Mouse (Mus musculus): Measurements from ENCODE around the gene Ctnnd2. TPM values are rescaled to one million over a fixed set of nuclear protein-coding genes. Genes with fewer than 3 reads are reported as not detected.

The Ctnnd2 gene
- polyA plus RNA-seq, 1 experiment from 2014 or later: 1.3 TPM

DNA sequence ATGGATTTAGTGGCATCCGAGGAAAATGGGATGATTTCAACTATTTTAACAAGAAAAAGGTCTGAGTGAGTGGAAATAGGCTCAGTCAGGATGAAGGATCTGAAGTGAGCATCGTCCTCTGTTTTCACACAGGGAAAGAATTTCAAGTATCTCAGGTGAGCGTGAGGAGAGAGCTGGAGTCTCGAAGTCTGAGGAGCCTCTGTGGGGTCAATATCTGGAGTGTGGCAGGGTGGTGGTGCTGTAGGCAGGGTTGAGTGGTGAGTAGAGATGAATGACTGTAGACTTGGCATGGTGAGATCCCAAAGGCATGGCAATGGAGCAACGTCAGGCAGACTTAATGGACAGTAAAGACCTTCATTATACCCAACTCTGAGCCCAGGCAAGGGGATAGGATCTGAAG, 529.2 kb downstream of the Ctnnd2 start:
- no peak overlapping the region for H3K27ac ChIP-seq (ENCODE audit: low read length)
- H3K36me3 ChIP-seq (ENCODE audit: control insufficient read depth, insufficient read depth, low read length): no peaks in the 10 kb centered on the region
- no peak overlapping the region for H3K9ac ChIP-seq (ENCODE audit: low read depth, low read length)
- H3K4me3 ChIP-seq (ENCODE audit: low read length): no peak overlapping the region
- no peaks in the 10 kb centered on the region for H3K4me1 ChIP-seq (ENCODE audit: control insufficient read depth, insufficient read depth, low read length)
- no peaks in the 10 kb centered on the region for H3K9me3 ChIP-seq (ENCODE audit: control insufficient read depth, low read length)
- no peaks in the 10 kb centered on the region for H3K27me3 ChIP-seq (replicated peaks; ENCODE audit: control insufficient read depth, insufficient read depth, low read length)
- no peak overlapping the region for H3K4me2 ChIP-seq (ENCODE audit: low read depth, low read length)
- WGBS: 83% methylated on average over 5 of the region's 5 CpGs
- ATAC-seq: no peak

GRCm38 (mm10) chr15:30709026-30709753, 536.8 kb downstream of the Ctnnd2 start:
- no peaks in the 10 kb centered on the region for H3K27me3 ChIP-seq (replicated peaks; ENCODE audit: control insufficient read depth, insufficient read depth, low read length)
- H3K27ac ChIP-seq (ENCODE audit: low read length): no peak overlapping the region
- H3K4me2 ChIP-seq (ENCODE audit: low read depth, low read length): no peak overlapping the region
- H3K36me3 ChIP-seq (ENCODE audit: control insufficient read depth, insufficient read depth, low read length): no peaks in the 10 kb centered on the region
- no peaks in the 10 kb centered on the region for H3K4me1 ChIP-seq (ENCODE audit: control insufficient read depth, insufficient read depth, low read length)
- no peaks in the 10 kb centered on the region for H3K9me3 ChIP-seq (ENCODE audit: control insufficient read depth, low read length)
- ATAC-seq: peak; percentile 62
- no peak overlapping the region for H3K4me3 ChIP-seq (ENCODE audit: low read length)
- WGBS: 76% methylated on average over 10 of the region's 10 CpGs
- H3K9ac ChIP-seq (ENCODE audit: low read depth, low read length): no peak overlapping the region

DNA sequence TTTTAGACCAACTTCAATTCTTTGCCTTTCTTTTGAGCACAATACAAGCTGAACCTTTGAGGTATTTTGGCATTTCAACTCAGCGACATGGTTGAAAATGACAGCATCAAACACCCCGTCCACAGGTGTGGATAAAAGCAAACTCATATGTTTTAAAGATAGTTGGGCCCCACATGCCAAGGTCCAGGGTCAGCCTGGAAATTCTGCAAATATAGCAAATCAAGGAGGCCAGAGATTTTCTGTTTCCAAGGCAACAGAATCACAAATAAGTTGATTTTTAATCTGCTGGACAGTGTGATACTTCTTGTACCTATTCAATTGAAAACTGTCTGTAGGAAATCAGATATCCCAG, 537.3 kb downstream of the Ctnnd2 start:
- WGBS: 83% methylated on average over 2 of the region's 2 CpGs
- Histone ChIP-seq H3K4me3 (ENCODE audit: low read length) (no peak overlapping the region), H3K9ac (ENCODE audit: low read depth, low read length) (no peak overlapping the region), H3K27me3 (replicated peaks; ENCODE audit: control insufficient read depth, insufficient read depth, low read length) (no peaks in the 10 kb centered on the region), H3K4me2 (ENCODE audit: low read depth, low read length) (no peak overlapping the region), H3K27ac (ENCODE audit: low read length) (no peak overlapping the region), H3K4me1 (ENCODE audit: control insufficient read depth, insufficient read depth, low read length) (no peaks in the 10 kb centered on the region), H3K9me3 (ENCODE audit: control insufficient read depth, low read length) (no peaks in the 10 kb centered on the region), H3K36me3 (ENCODE audit: control insufficient read depth, insufficient read depth, low read length) (no peaks in the 10 kb centered on the region)
- peak; percentile 40; the same call in 1 of the 2 replicates for ATAC-seq

- Histone ChIP-seq H3K27ac (ENCODE audit: low read length) (no peak overlapping the region), H3K4me1 (ENCODE audit: control insufficient read depth, insufficient read depth, low read length) (no peaks in the 10 kb centered on the region), H3K4me3 (ENCODE audit: low read length) (no peak overlapping the region), H3K27me3 (replicated peaks; ENCODE audit: control insufficient read depth, insufficient read depth, low read length) (no peaks in the 10 kb centered on the region), H3K9ac (ENCODE audit: low read depth, low read length) (no peak overlapping the region), H3K9me3 (ENCODE audit: control insufficient read depth, low read length) (no peaks in the 10 kb centered on the region), H3K36me3 (ENCODE audit: control insufficient read depth, insufficient read depth, low read length) (no peaks in the 10 kb centered on the region), H3K4me2 (ENCODE audit: low read depth, low read length) (no peak overlapping the region)
- 96% methylated on average over 2 of the region's 2 CpGs for WGBS
- ATAC-seq: no peak
Measured at GRCm38 (mm10) chr15:30714823-30715222, 542.4 kb downstream of the Ctnnd2 start.

- no peaks in the 10 kb centered on the region for H3K27me3 ChIP-seq (replicated peaks; ENCODE audit: control insufficient read depth, insufficient read depth, low read length)
- no peak overlapping the region for H3K4me3 ChIP-seq (ENCODE audit: low read length)
- H3K9me3 ChIP-seq (ENCODE audit: control insufficient read depth, low read length): no peaks in the 10 kb centered on the region
- ATAC-seq: no peak
- no peak overlapping the region for H3K27ac ChIP-seq (ENCODE audit: low read length)
- H3K36me3 ChIP-seq (ENCODE audit: control insufficient read depth, insufficient read depth, low read length): no peaks in the 10 kb centered on the region
- WGBS: 81% methylated on average over 3 of the region's 3 CpGs
- H3K4me1 ChIP-seq (ENCODE audit: control insufficient read depth, insufficient read depth, low read length): no peaks in the 10 kb centered on the region
- H3K9ac ChIP-seq (ENCODE audit: low read depth, low read length): no peak overlapping the region
- H3K4me2 ChIP-seq (ENCODE audit: low read depth, low read length): no peak overlapping the region
Measured at GRCm38 (mm10) chr15:30718811-30719210, 546.4 kb downstream of the Ctnnd2 start.

- Histone ChIP-seq H3K4me1 (ENCODE audit: control insufficient read depth, insufficient read depth, low read length) (no peaks in the 10 kb centered on the region), H3K27ac (ENCODE audit: low read length) (no peak overlapping the region), H3K4me3 (ENCODE audit: low read length) (no peak overlapping the region), H3K36me3 (ENCODE audit: control insufficient read depth, insufficient read depth, low read length) (no peaks in the 10 kb centered on the region), H3K9ac (ENCODE audit: low read depth, low read length) (no peak overlapping the region), H3K4me2 (ENCODE audit: low read depth, low read length) (no peak overlapping the region), H3K9me3 (ENCODE audit: control insufficient read depth, low read length) (no peaks in the 10 kb centered on the region), H3K27me3 (replicated peaks; ENCODE audit: control insufficient read depth, insufficient read depth, low read length) (no peaks in the 10 kb centered on the region)
- ATAC-seq: no peak
- WGBS: 66% methylated on average over 2 of the region's 2 CpGs
Measured at GRCm38 (mm10) chr15:30719226-30719625, 546.8 kb downstream of the Ctnnd2 start.

- H3K9ac ChIP-seq (ENCODE audit: low read depth, low read length): no peak overlapping the region
- no peaks in the 10 kb centered on the region for H3K4me1 ChIP-seq (ENCODE audit: control insufficient read depth, insufficient read depth, low read length)
- H3K27ac ChIP-seq (ENCODE audit: low read length): no peak overlapping the region
- H3K4me2 ChIP-seq (ENCODE audit: low read depth, low read length): no peak overlapping the region
- no peak overlapping the region for H3K4me3 ChIP-seq (ENCODE audit: low read length)
- no peak for ATAC-seq
- no peaks in the 10 kb centered on the region for H3K27me3 ChIP-seq (replicated peaks; ENCODE audit: control insufficient read depth, insufficient read depth, low read length)
- WGBS: 76% methylated on average over 2 of the region's 2 CpGs
- no peaks in the 10 kb centered on the region for H3K9me3 ChIP-seq (ENCODE audit: control insufficient read depth, low read length)
- no peaks in the 10 kb centered on the region for H3K36me3 ChIP-seq (ENCODE audit: control insufficient read depth, insufficient read depth, low read length)
Measured at GRCm38 (mm10) chr15:30721098-30721497, 548.7 kb downstream of the Ctnnd2 start.

- H3K4me1 ChIP-seq (ENCODE audit: control insufficient read depth, insufficient read depth, low read length): no peaks in the 10 kb centered on the region
- no peak for ATAC-seq
Measured at GRCm38 (mm10) chr15:30726066-30726465, 553.7 kb downstream of the Ctnnd2 start.

DNA sequence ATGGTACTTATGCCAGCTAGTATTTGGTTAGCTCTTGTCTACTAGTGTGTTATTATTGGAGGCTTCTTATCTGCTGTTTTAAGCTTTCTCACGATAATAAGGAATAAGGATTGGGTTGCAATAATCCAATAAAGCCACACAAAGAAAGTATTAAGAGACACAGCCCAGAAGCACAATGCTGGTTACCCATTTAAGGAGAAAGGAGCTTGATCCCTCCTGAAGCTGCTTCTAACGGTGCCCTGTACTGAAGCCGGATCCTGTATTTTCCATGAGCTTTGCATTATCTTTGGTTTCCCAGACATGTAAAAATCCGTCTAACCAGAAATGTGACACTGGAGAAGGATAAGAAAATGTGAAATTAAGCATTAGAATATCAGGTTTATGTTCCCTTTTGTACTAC, 565.8 kb downstream of the Ctnnd2 start:
- no peak overlapping the region for H3K4me2 ChIP-seq (ENCODE audit: low read depth, low read length)
- H3K9ac ChIP-seq (ENCODE audit: low read depth, low read length): no peak overlapping the region
- no peaks in the 10 kb centered on the region for H3K36me3 ChIP-seq (ENCODE audit: control insufficient read depth, insufficient read depth, low read length)
- no peaks in the 10 kb centered on the region for H3K4me1 ChIP-seq (ENCODE audit: control insufficient read depth, insufficient read depth, low read length)
- no peak overlapping the region for H3K4me3 ChIP-seq (ENCODE audit: low read length)
- no peak for ATAC-seq
- WGBS: 71% methylated on average over 4 of the region's 4 CpGs
- no peaks in the 10 kb centered on the region for H3K9me3 ChIP-seq (ENCODE audit: control insufficient read depth, low read length)
- no peaks in the 10 kb centered on the region for H3K27me3 ChIP-seq (replicated peaks; ENCODE audit: control insufficient read depth, insufficient read depth, low read length)
- no peak overlapping the region for H3K27ac ChIP-seq (ENCODE audit: low read length)

More at GRCm38 (mm10) chr15:30726066-30726465, 553.7 kb downstream of the Ctnnd2 start:
- no peaks in the 10 kb centered on the region for H3K9me3 ChIP-seq (ENCODE audit: control insufficient read depth, low read length)
- no peaks in the 10 kb centered on the region for H3K36me3 ChIP-seq (ENCODE audit: control insufficient read depth, insufficient read depth, low read length)
- WGBS: 88% methylated on average over 5 of the region's 5 CpGs
- no peak overlapping the region for H3K4me3 ChIP-seq (ENCODE audit: low read length)
- H3K27ac ChIP-seq (ENCODE audit: low read length): no peak overlapping the region
- no peak overlapping the region for H3K9ac ChIP-seq (ENCODE audit: low read depth, low read length)
- no peaks in the 10 kb centered on the region for H3K27me3 ChIP-seq (replicated peaks; ENCODE audit: control insufficient read depth, insufficient read depth, low read length)
- no peak overlapping the region for H3K4me2 ChIP-seq (ENCODE audit: low read depth, low read length)

- Histone ChIP-seq H3K4me2 (ENCODE audit: low read depth, low read length) (no peak overlapping the region), H3K27ac (ENCODE audit: low read length) (no peak overlapping the region), H3K36me3 (ENCODE audit: control insufficient read depth, insufficient read depth, low read length) (no peaks in the 10 kb centered on the region), H3K27me3 (replicated peaks; ENCODE audit: control insufficient read depth, insufficient read depth, low read length) (no peaks in the 10 kb centered on the region), H3K9ac (ENCODE audit: low read depth, low read length) (no peak overlapping the region), H3K4me3 (ENCODE audit: low read length) (no peak overlapping the region), H3K4me1 (ENCODE audit: control insufficient read depth, insufficient read depth, low read length) (no peaks in the 10 kb centered on the region), H3K9me3 (ENCODE audit: control insufficient read depth, low read length) (no peaks in the 10 kb centered on the region)
- ATAC-seq: peak; percentile 56; the same call in 1 of the 2 replicates
- 19% methylated on average over 6 of the region's 6 CpGs for WGBS
Measured at GRCm38 (mm10) chr15:30740728-30741127, 568.3 kb downstream of the Ctnnd2 start.
